12 mouse cellular contexts compared by ENCODE assay signal in genomic region chr15:9075608-9076200, GRCm38 (mm10). TPM values are rescaled to one million over a fixed set of nuclear protein-coding genes. Genes with fewer than 3 reads are reported as not detected.
DNase-seq lines count a peak whose midpoint lies in the region; ATAC-seq and TF ChIP-seq lines count a peak whose summit lies in the region.
"Had no signal": no experiment of that assay in that cellular context is flagged by ENCODE, and none has a peak within 500 bp of the region (broad histone marks: within the 10 kb centered on the region; RNA-seq: fewer than 3 reads in every experiment).

No protein-coding gene starts in this region.

- no peaks in the 10 kb centered on the region for H3K36me3 ChIP-seq in heart, postnatal 0 days (replicated peaks; ENCODE audit: control insufficient read depth, insufficient read depth, low read length)
- H3K36me3 ChIP-seq in E14TG2a.4 (ENCODE audit: insufficient read depth, low read length) (peaks cover 19% of the 10 kb centered on the region), MEL (ENCODE audit: control insufficient read depth in 1 of 2, insufficient read depth in 2 of 2, low read length in 2 of 2) (peaks cover 3 to 58% of the 10 kb centered on the region in 2 experiments)

- no peak overlapping the region for H3K4me3 ChIP-seq in heart, postnatal 0 days (ENCODE audit: low read depth, low read length)
- H3K4me3 ChIP-seq in E14TG2a.4 (replicated peaks; ENCODE audit: low read length) = peak overlapping the region; percentile 14; the same call in 1 of the 2 replicates
- H3K4me3 ChIP-seq in MEL (ENCODE audit: control insufficient read depth in 1 of 2, insufficient read depth in 1 of 2, low read depth in 2 of 2, low read length in 2 of 2) = peak overlapping the region; percentile 25 to 48

- no peak for TF ChIP-seq CTCF in heart, postnatal 0 days (IDR thresholded peaks at IDR 0.05; ENCODE audit: low read depth)
- TF ChIP-seq CTCF in E14TG2a.4 (conservative IDR thresholded peaks at IDR 0.05; ENCODE audit: low read length) (no peak), MEL (IDR thresholded peaks at IDR 0.05 in 2 of 3, conservative IDR thresholded peaks at IDR 0.05 in 1 of 3; ENCODE audit: control insufficient read depth in 1 of 3, insufficient read depth in 1 of 3, low read depth in 2 of 3, low read length in 3 of 3, poor library complexity in 1 of 3, severe bottlenecking in 1 of 3) (no peak)

- peak overlapping the region; percentile 96 for H3K27ac ChIP-seq in heart, postnatal 0 days (ENCODE audit: low read depth)
- H3K27ac ChIP-seq in MEL (ENCODE audit: control insufficient read depth, low read depth, low read length) = peak overlapping the region; percentile 100

- TF ChIP-seq RAD21 in MEL (IDR thresholded peaks at IDR 0.05; ENCODE audit: low read depth, low read length) = no peak

- peaks cover 71% of the 10 kb centered on the region for H3K79me2 ChIP-seq in MEL (ENCODE audit: control insufficient read depth, insufficient read depth, low read length, poor library complexity)

- peak overlapping the region; percentile 37; the same call in 1 of the 2 replicates for H3K9ac ChIP-seq in heart, postnatal 0 days (replicated peaks; ENCODE audit: low read depth, low read length)
- peak overlapping the region; percentile 70 for H3K9ac ChIP-seq in MEL (ENCODE audit: control insufficient read depth, low read depth, low read length, poor library complexity, severe bottlenecking)
- H3K9ac ChIP-seq: forebrain, postnatal 0 days had no signal

- no peaks in the 10 kb centered on the region for H3K27me3 ChIP-seq in heart, postnatal 0 days (ENCODE audit: control insufficient read depth, insufficient read depth, low read length)
- H3K27me3 ChIP-seq in E14TG2a.4 (ENCODE audit: insufficient read depth, low read length) (no peaks in the 10 kb centered on the region), MEL (ENCODE audit: control insufficient read depth in 1 of 2, insufficient read depth in 2 of 2, low read length in 2 of 2) (no peaks in the 10 kb centered on the region)
- H3K27me3 ChIP-seq: CH12.LX had no signal

- peak in 1 of 2 experiments; percentile 10; a peak in 2 of 4 replicates for TF ChIP-seq POLR2A in MEL (IDR thresholded peaks at IDR 0.05; ENCODE audit: control insufficient read depth in 1 of 2, insufficient read depth in 1 of 2, low read depth in 1 of 2, low read length in 2 of 2, poor library complexity in 1 of 2)

- TF ChIP-seq EP300 in heart, postnatal 0 days (IDR thresholded peaks at IDR 0.05; ENCODE audit: low read depth) = no peak
- peak in 1 of 2 experiments; percentile 77; a peak in 3 of 4 replicates for TF ChIP-seq EP300 in MEL (IDR thresholded peaks at IDR 0.05; ENCODE audit: low read depth in 1 of 2, low read length in 2 of 2)

- 35% methylated on average over 14 of the region's 14 CpGs for WGBS in heart, postnatal 0 days

- ATAC-seq in heart, postnatal 0 days (ENCODE audit: insufficient read depth, low read depth) = no peak
- ATAC-seq: forebrain, postnatal 0 days had no signal

- peak overlapping the region; percentile 90 for H3K4me2 ChIP-seq in heart, postnatal 0 days (ENCODE audit: low read depth, low read length)

- peaks cover 64% of the 10 kb centered on the region for H3K4me1 ChIP-seq in heart, postnatal 0 days (ENCODE audit: control insufficient read depth, insufficient read depth)
- H3K4me1 ChIP-seq in E14TG2a.4 (replicated peaks; ENCODE audit: low read depth, low read length) = peaks cover 74% of the 10 kb centered on the region
- peaks cover 37 to 41% of the 10 kb centered on the region in 2 experiments for H3K4me1 ChIP-seq in MEL (ENCODE audit: control insufficient read depth in 1 of 2, insufficient read depth in 2 of 2, low read length in 2 of 2)

- H3K9me3 ChIP-seq in heart, postnatal 0 days (replicated peaks; ENCODE audit: control insufficient read depth, low read length) = no peaks in the 10 kb centered on the region
- H3K9me3 ChIP-seq in E14TG2a.4 (ENCODE audit: low read length) = no peaks in the 10 kb centered on the region
- no peaks in the 10 kb centered on the region for H3K9me3 ChIP-seq in MEL (replicated peaks; ENCODE audit: insufficient read depth, low read length)

- DNase-seq in heart, postnatal 0 days (ENCODE audit: low spot score) = no peak
- no peak for DNase-seq in heart, adult 18-20 months
- peak; percentile 70 for DNase-seq in MEL (ENCODE audit: low read depth, low spot score)
- peak; percentile 47 for DNase-seq in liver
- DNase-seq in right cerebral cortex, adult 18-20 months = no peak
- DNase-seq in right cerebral cortex, postnatal 36 days (ENCODE audit: low spot score in 2 of 2) = no peak
- DNase-seq: cerebellum, adult 8-10 months; forebrain, postnatal 0 days; kidney, postnatal 4 days; right cerebral cortex, postnatal 25 days had no signal

TF ChIP-seq in MEL, 35 proteins besides CTCF, POLR2A, EP300 and RAD21:
- no peak for TF ChIP-seq MAFK (IDR thresholded peaks at IDR 0.05; ENCODE audit: borderline replicate concordance, low read depth, low read length)
- TF ChIP-seq TAL1 (IDR thresholded peaks at IDR 0.05; ENCODE audit: low read length) = no peak
- TF ChIP-seq MAX (IDR thresholded peaks at IDR 0.05; ENCODE audit: low read length) = no peak
- no peak for TF ChIP-seq ZKSCAN1 (IDR thresholded peaks at IDR 0.05; ENCODE audit: low read depth, low read length)
- TF ChIP-seq MAZ (IDR thresholded peaks at IDR 0.05; ENCODE audit: low read depth, low read length) = no peak
- no peak for TF ChIP-seq CHD1 (IDR thresholded peaks at IDR 0.05; ENCODE audit: low read depth, low read length)
- TF ChIP-seq CHD2 (IDR thresholded peaks at IDR 0.05; ENCODE audit: low read length) = no peak
- peak; percentile 43; the same call in 1 of the 2 replicates for TF ChIP-seq MYB (IDR thresholded peaks at IDR 0.05; ENCODE audit: low read depth, low read length)
- peak; percentile 56; the same call in 1 of the 2 replicates for TF ChIP-seq POLR2AphosphoS2 (IDR thresholded peaks at IDR 0.05; ENCODE audit: low read length)
- no peak for TF ChIP-seq BHLHE40 (IDR thresholded peaks at IDR 0.05; ENCODE audit: borderline replicate concordance, low read depth, low read length)
- no peak for TF ChIP-seq E2F4 (IDR thresholded peaks at IDR 0.05; ENCODE audit: borderline replicate concordance, low read depth, low read length)
- no peak for TF ChIP-seq MEF2A (IDR thresholded peaks at IDR 0.05; ENCODE audit: extremely low read depth, insufficient replicate concordance, low read depth, low read length, poor library complexity, severe bottlenecking)
- no peak for TF ChIP-seq GABPA (IDR thresholded peaks at IDR 0.05; ENCODE audit: low read depth, low read length)
- TF ChIP-seq HCFC1 (IDR thresholded peaks at IDR 0.05; ENCODE audit: low read depth, low read length) = no peak
- TF ChIP-seq ZNF384 (IDR thresholded peaks at IDR 0.05; ENCODE audit: low read depth, low read length) = peak; percentile 87
- no peak for TF ChIP-seq ELF1 (IDR thresholded peaks at IDR 0.05; ENCODE audit: low read depth, low read length)
- TF ChIP-seq GATA1 (IDR thresholded peaks at IDR 0.05; ENCODE audit: low read depth, low read length) = peak; percentile 57
- TF ChIP-seq USF2 (IDR thresholded peaks at IDR 0.05; ENCODE audit: borderline replicate concordance in 1 of 2, insufficient read depth in 1 of 2, low read depth in 1 of 2, low read length in 2 of 2) = no peak
- TF ChIP-seq MYC (IDR thresholded peaks at IDR 0.05; ENCODE audit: low read depth, low read length) = no peak
- TF ChIP-seq ETS1 (IDR thresholded peaks at IDR 0.05; ENCODE audit: low read depth, low read length) = peak; percentile 83
- TF ChIP-seq SIN3A (IDR thresholded peaks at IDR 0.05; ENCODE audit: low read length) = peak; percentile 84
- no peak for TF ChIP-seq SMC3 (IDR thresholded peaks at IDR 0.05; ENCODE audit: low read depth, low read length)
- no peak for TF ChIP-seq NRF1 (IDR thresholded peaks at IDR 0.05; ENCODE audit: insufficient read depth, low read depth, low read length, poor library complexity, severe bottlenecking)
- no peak for TF ChIP-seq USF1 (IDR thresholded peaks at IDR 0.05; ENCODE audit: low read depth, low read length)
- no peak for TF ChIP-seq UBTF (IDR thresholded peaks at IDR 0.05; ENCODE audit: borderline replicate concordance, insufficient read depth, low read depth, low read length)
- peak; percentile 61 for TF ChIP-seq MXI1 (IDR thresholded peaks at IDR 0.05; ENCODE audit: low read depth, low read length)
- 0 out of 2 replicates have a peak, but pooled peaks have one; percentile 49 for TF ChIP-seq ZMIZ1 (IDR thresholded peaks at IDR 0.05; ENCODE audit: low read depth, low read length)
- TF ChIP-seq NELFE (IDR thresholded peaks at IDR 0.05; ENCODE audit: low read depth, low read length) = no peak
- TF ChIP-seq TCF12 (IDR thresholded peaks at IDR 0.05; ENCODE audit: low read depth, low read length) = peak; percentile 56
- TF ChIP-seq ZC3H11A (IDR thresholded peaks at IDR 0.05; ENCODE audit: low read depth, low read length) = no peak
- TF ChIP-seq TBP (IDR thresholded peaks at IDR 0.05; ENCODE audit: low read depth, low read length) = no peak
- no peak for TF ChIP-seq JUND (IDR thresholded peaks at IDR 0.05; ENCODE audit: low read depth, low read length)
- TF ChIP-seq POLR2AphosphoS5 (IDR thresholded peaks at IDR 0.05; ENCODE audit: borderline replicate concordance, low read depth, low read length) = no peak
TF ChIP-seq in MEL: peak in this region for 9.

RNA-seq across cellular contexts. Expression of gene Nadk2, which starts 4.6 kb away (rescaled TPM):
- 41.6 and 77.7 TPM in 2 replicates for total RNA-seq in heart, postnatal 0 days (2014; rRNA removed; ENCODE audit: low replicate concordance)
- 33.4 and 33.8 TPM in 2 replicates for polyA plus RNA-seq in heart, postnatal 0 days (2015; fragmentation: Nextera tagmentation; extraction: Ambion mirVana)
- 10 to 100 TPM; 59.8 to 66.2 TPM for total RNA-seq in heart, adult 18-20 months (2021)
- total RNA-seq in MEL (2012; rRNA removed) = 168 and 221 TPM in 2 replicates
- polyA plus RNA-seq in MEL (2012; ENCODE audit: insufficient read depth in 1 of 2, insufficient read length in 2 of 2, low read depth in 1 of 2, low replicate concordance in 2 of 2, missing spikeins in 1 of 2) = 100 to 1,000 TPM; 361 to 659 TPM

Comparison
In these comparisons a context has a peak if more than half of its experiments do, and no peak if none do; other contexts are left out.
1. DNase-seq: peak in MEL (single experiment) and liver (single experiment); none in heart, postnatal 0 days (single experiment), heart, adult 18-20 months (0 of 2), right cerebral cortex, adult 18-20 months (single experiment) and right cerebral cortex, postnatal 36 days (0 of 2).